In the genomic region with DNA sequence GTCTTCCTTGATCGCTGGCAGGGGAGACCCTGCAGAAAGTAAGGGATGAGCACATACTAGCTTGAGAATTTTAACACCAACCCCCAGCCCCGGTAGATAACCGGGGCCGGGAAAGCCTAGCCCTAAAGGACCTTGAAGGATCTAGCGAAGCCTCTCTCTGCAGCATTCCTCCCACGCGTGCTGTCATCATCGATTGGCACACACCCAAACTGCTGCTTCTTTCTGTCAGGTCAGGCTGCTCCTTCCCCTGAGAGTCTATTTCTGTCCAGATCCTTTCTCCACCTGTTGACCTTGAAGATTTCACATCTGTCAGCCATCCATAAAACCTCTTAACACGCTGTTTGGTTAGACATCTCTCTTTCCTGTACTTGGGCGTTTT, we compare ENCODE assay signal across 8 mouse cellular contexts. TPM values are rescaled to one million over a fixed set of nuclear protein-coding genes. Genes with fewer than 3 reads are reported as not detected.
DNase-seq lines count a peak whose midpoint lies in the region; ATAC-seq lines count a peak whose summit lies in the region.

No protein-coding gene starts in this region.

- peak overlapping the region; percentile 63 for H3K4me2 ChIP-seq in forebrain, embryonic 15.5 days (replicated peaks)
- H3K4me2 ChIP-seq in lung, embryonic 15.5 days, result peak overlapping the region; percentile 79

- no peaks in the 10 kb centered on the region for H3K36me3 ChIP-seq in forebrain, embryonic 15.5 days
- H3K36me3 ChIP-seq in lung, embryonic 15.5 days, result no peaks in the 10 kb centered on the region

- H3K9me3 ChIP-seq in forebrain, embryonic 15.5 days, result no peaks in the 10 kb centered on the region
- H3K9me3 ChIP-seq in lung, embryonic 15.5 days, result no peaks in the 10 kb centered on the region

- peaks cover 45% of the 10 kb centered on the region for H3K4me1 ChIP-seq in forebrain, embryonic 15.5 days
- peaks cover 20% of the 10 kb centered on the region for H3K4me1 ChIP-seq in lung, embryonic 15.5 days

- WGBS in forebrain, embryonic 15.5 days, result 19% methylated on average over 10 of the region's 10 CpGs
- 9% methylated on average over 10 of the region's 10 CpGs for WGBS in lung, embryonic 15.5 days

- H3K27ac ChIP-seq in forebrain, embryonic 15.5 days (replicated peaks), result peak overlapping the region; percentile 64; the same call in 1 of the 2 replicates
- no peak overlapping the region for H3K27ac ChIP-seq in lung, embryonic 15.5 days

- peak overlapping the region; percentile 72 for H3K4me3 ChIP-seq in forebrain, embryonic 15.5 days
- peak overlapping the region; percentile 60 for H3K4me3 ChIP-seq in lung, embryonic 15.5 days

- DNase-seq in retina, adult 2 months (ENCODE audit: low read depth, low spot score), result peak; percentile 40
- DNase-seq in retina, embryonic 14.5 days (ENCODE audit: low spot score), result no peak
- DNase-seq in adrenal gland, postnatal 25 days, result peak; percentile 69
- DNase-seq in kidney, postnatal 14 days, result peak; percentile 56
- DNase-seq in right cerebral cortex, postnatal 14 days, result peak; percentile 54
- DNase-seq in thymus, postnatal 25 days, result no peak

- ATAC-seq in forebrain, embryonic 15.5 days (replicated peaks), result no peak
- ATAC-seq in lung, embryonic 15.5 days (ENCODE audit: borderline replicate concordance, extremely low read depth, low FRiP score, low TSS enrichment), result no peak

- H3K9ac ChIP-seq in forebrain, embryonic 15.5 days (replicated peaks), result peak overlapping the region; percentile 81
- H3K9ac ChIP-seq in lung, embryonic 15.5 days, result peak overlapping the region; percentile 49

- no peaks in the 10 kb centered on the region for H3K27me3 ChIP-seq in forebrain, embryonic 15.5 days
- peaks cover 9% of the 10 kb centered on the region; the same call in 1 of the 2 replicates for H3K27me3 ChIP-seq in lung, embryonic 15.5 days

RNA-seq across cellular contexts. Expression of a gene that starts 0.7 kb away (rescaled TPM):
- total RNA-seq in adrenal gland, postnatal 25 days (2021), result 191 and 315 TPM in 2 replicates
- polyA plus RNA-seq in forebrain, embryonic 15.5 days (2015; fragmentation: Nextera tagmentation; extraction: Ambion mirVana), result 71.3 and 75.6 TPM in 2 replicates
- 27.2 and 31.1 TPM in 2 replicates for polyA plus RNA-seq in lung, embryonic 15.5 days (2015; fragmentation: Nextera tagmentation; extraction: Ambion mirVana)

Comparison
In these comparisons a context has a peak if more than half of its experiments do, and no peak if none do; other contexts are left out.
1. DNase-seq: peak in retina, adult 2 months (single experiment), adrenal gland, postnatal 25 days (single experiment), kidney, postnatal 14 days (single experiment) and right cerebral cortex, postnatal 14 days (single experiment); none in retina, embryonic 14.5 days (single experiment) and thymus, postnatal 25 days (single experiment).